Mouse (Mus musculus): Measurements from ENCODE around the gene Zfp719. TPM values are rescaled to one million over a fixed set of nuclear protein-coding genes. Genes with fewer than 3 reads are reported as not detected.
A peak's percentile ranks its signal among the peaks of the same experiment; 100 is the strongest.

Gene Zfp719
- total RNA-seq (2015) = 11.6 and 12.4 TPM in 2 replicates
- 6.8 and 7.3 TPM in 2 replicates for total RNA-seq (2017)

GRCm38 (mm10) chr7:43579440-43580171 is at the start of gene Zfp719:
TSS of gene Zfp719 (plus strand) at chr7:43579610.
- ATAC-seq (replicated peaks; ENCODE audit: poor library complexity) = peak; percentile 95

GRCm38 (mm10) chr7:43530216-43530785 is 49.1 kb upstream of the Zfp719 start:
- ATAC-seq (replicated peaks; ENCODE audit: poor library complexity) = peak; percentile 74

- peak; percentile 85 for ATAC-seq (replicated peaks; ENCODE audit: poor library complexity)
Observed at GRCm38 (mm10) chr7:43532936-43533505, 46.4 kb upstream of the Zfp719 start.

- peak; percentile 58 for ATAC-seq (replicated peaks; ENCODE audit: poor library complexity)
Observed at GRCm38 (mm10) chr7:43538524-43538923, 40.9 kb upstream of the Zfp719 start.

GRCm38 (mm10) chr7:43544225-43544977 is 35.0 kb upstream of the Zfp719 start, which contains the start of gene Cd33:
TSS of gene Cd33 (minus strand) at chr7:43544428.
- ATAC-seq (replicated peaks; ENCODE audit: poor library complexity) = peak; percentile 76

- ATAC-seq (replicated peaks; ENCODE audit: poor library complexity) = peak; percentile 81
Observed at GRCm38 (mm10) chr7:43545656-43546545, 33.5 kb upstream of the Zfp719 start.

GRCm38 (mm10) chr7:43547666-43548065 is 31.7 kb upstream of the Zfp719 start:
- ATAC-seq (replicated peaks; ENCODE audit: poor library complexity) = no peak

GRCm38 (mm10) chr7:43548206-43548605 is 31.2 kb upstream of the Zfp719 start:
- ATAC-seq (replicated peaks; ENCODE audit: poor library complexity) = no peak

GRCm38 (mm10) chr7:43553153-43553552 is 26.3 kb upstream of the Zfp719 start:
- peak; percentile 83 for ATAC-seq (replicated peaks; ENCODE audit: poor library complexity)

- ATAC-seq (replicated peaks; ENCODE audit: poor library complexity) = peak; percentile 78
Observed at GRCm38 (mm10) chr7:43554550-43554949, 24.9 kb upstream of the Zfp719 start.

- no peak for ATAC-seq (replicated peaks; ENCODE audit: poor library complexity)
Observed at GRCm38 (mm10) chr7:43555351-43555750, 24.1 kb upstream of the Zfp719 start.

- no peak for ATAC-seq (replicated peaks; ENCODE audit: poor library complexity)
Observed at GRCm38 (mm10) chr7:43556901-43557300, 22.5 kb upstream of the Zfp719 start.

GRCm38 (mm10) chr7:43562006-43562633 is 17.3 kb upstream of the Zfp719 start, which contains the start of gene Zfp658:
TSS of gene Zfp658 (plus strand) at chr7:43562256.
- peak; percentile 83 for ATAC-seq (replicated peaks; ENCODE audit: poor library complexity)

- ATAC-seq (replicated peaks; ENCODE audit: poor library complexity) = peak; percentile 30
Observed at GRCm38 (mm10) chr7:43562651-43563070, 16.7 kb upstream of the Zfp719 start.

GRCm38 (mm10) chr7:43563300-43563699 is 16.1 kb upstream of the Zfp719 start:
- peak; percentile 64 for ATAC-seq (replicated peaks; ENCODE audit: poor library complexity)

- no peak for ATAC-seq (replicated peaks; ENCODE audit: poor library complexity)
Observed at GRCm38 (mm10) chr7:43571216-43571615, 8.2 kb upstream of the Zfp719 start.

- ATAC-seq (replicated peaks; ENCODE audit: poor library complexity) = no peak
Observed at GRCm38 (mm10) chr7:43580526-43580925, 1.1 kb downstream of the Zfp719 start.

- 0 out of 2 replicates have a peak, but pooled peaks have one; percentile 49 for ATAC-seq (replicated peaks; ENCODE audit: poor library complexity)
Observed at GRCm38 (mm10) chr7:43584790-43585189, 5.4 kb downstream of the Zfp719 start.

GRCm38 (mm10) chr7:43601884-43602283 is 22.5 kb downstream of the Zfp719 start:
- ATAC-seq (replicated peaks; ENCODE audit: poor library complexity) = no peak

All from megakaryocyte progenitor cell, adult 5-6 weeks (primary cell).